Mouse (Mus musculus): Measurements from ENCODE around the gene Gnat1. TPM values are rescaled to one million over a fixed set of nuclear protein-coding genes. Genes with fewer than 3 reads are reported as not detected.

Gnat1 gene
- polyA plus RNA-seq, 1 experiment = 0.09 TPM

GRCm38 (mm10) chr9:107631861-107632260 lies 47.7 kb downstream of the Gnat1 start:
- Histone ChIP-seq H3K4me1 (ENCODE audit: control insufficient read depth, insufficient read depth, low read length) (peaks cover 8% of the 10 kb centered on the region; the same call in 1 of the 2 replicates), H3K4me3 (ENCODE audit: insufficient read depth, low read depth, low read length) (no peak overlapping the region)
- no peak for DNase-seq

DNA sequence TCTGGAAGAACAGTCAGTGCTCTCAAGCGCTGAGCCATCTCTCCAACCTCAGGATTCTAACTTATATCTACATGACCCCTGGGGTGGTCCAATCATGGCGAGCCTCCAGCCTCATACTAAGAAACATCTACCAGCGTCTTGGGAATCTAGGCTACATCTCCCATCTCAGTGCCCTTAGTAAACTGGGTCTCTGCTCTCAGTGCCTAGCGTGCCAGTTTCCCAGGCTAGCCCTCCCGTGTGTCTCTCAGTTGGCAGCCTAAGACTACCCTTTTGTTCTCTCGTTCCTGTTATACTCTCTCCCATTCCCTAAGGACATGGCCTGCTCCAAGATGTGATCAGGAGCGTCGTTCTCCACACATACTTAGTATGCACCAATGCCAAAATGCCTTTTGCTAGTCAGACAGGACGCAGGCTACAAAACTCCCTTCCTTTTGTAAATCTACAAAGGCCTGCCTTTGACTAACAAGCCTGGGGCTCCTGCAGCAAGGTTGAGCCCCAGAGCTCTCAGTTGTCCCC lies 48.1 kb downstream of the Gnat1 start:
- DNase-seq = no peak
- Histone ChIP-seq H3K36me3 (ENCODE audit: control insufficient read depth, insufficient read depth, low read length) (no peaks in the 10 kb centered on the region), H3K27me3 (replicated peaks; ENCODE audit: control insufficient read depth, insufficient read depth, low read length) (no peaks in the 10 kb centered on the region), H3K4me3 (ENCODE audit: insufficient read depth, low read depth, low read length) (no peak overlapping the region), H3K4me1 (ENCODE audit: control insufficient read depth, insufficient read depth, low read length) (peaks cover 8% of the 10 kb centered on the region; the same call in 1 of the 2 replicates), H3K27ac (ENCODE audit: insufficient read depth, low read depth, low read length) (no peak overlapping the region)
- TF ChIP-seq POLR2A (IDR thresholded peaks at IDR 0.05; ENCODE audit: low read depth, low read length) (no peak), CTCF (conservative IDR thresholded peaks at IDR 0.05; ENCODE audit: insufficient read depth, insufficient read length, low read depth, low read length) (no peak)
- 69% methylated on average over 9 of the region's 9 CpGs for WGBS

More at GRCm38 (mm10) chr9:107631861-107632260, 47.7 kb downstream of the Gnat1 start:
- 87% methylated on average over 8 of the region's 8 CpGs for WGBS
- Histone ChIP-seq H3K36me3 (ENCODE audit: control insufficient read depth, insufficient read depth, low read length) (no peaks in the 10 kb centered on the region), H3K27me3 (replicated peaks; ENCODE audit: control insufficient read depth, insufficient read depth, low read length) (no peaks in the 10 kb centered on the region), H3K27ac (ENCODE audit: insufficient read depth, low read depth, low read length) (no peak overlapping the region)
- TF ChIP-seq POLR2A (IDR thresholded peaks at IDR 0.05; ENCODE audit: low read depth, low read length) (no peak), CTCF (conservative IDR thresholded peaks at IDR 0.05; ENCODE audit: insufficient read depth, insufficient read length, low read depth, low read length) (no peak)

DNA sequence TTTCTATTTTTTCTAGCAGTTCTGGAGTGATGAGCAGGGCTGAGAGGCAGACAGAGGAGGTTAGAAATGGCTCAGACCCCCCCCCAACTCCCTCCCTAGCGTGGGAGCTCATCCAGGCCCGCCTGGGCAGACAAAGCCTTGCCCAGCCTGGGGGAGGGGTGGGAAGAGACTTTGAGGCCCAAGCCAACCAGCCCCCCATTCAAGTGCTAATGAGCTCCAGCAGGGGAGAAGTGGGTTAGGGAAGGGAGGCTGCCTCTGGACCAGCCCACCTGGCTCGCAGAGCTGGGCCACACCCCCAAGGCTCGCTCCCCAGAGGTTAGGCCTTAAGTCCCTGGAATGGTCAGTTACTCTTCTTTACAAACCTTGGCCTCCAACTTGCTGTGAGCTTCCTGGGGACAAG lies 48.9 kb downstream of the Gnat1 start:
- no peak for TF ChIP-seq CTCF (conservative IDR thresholded peaks at IDR 0.05; ENCODE audit: insufficient read depth, insufficient read length, low read depth, low read length)
- TF ChIP-seq POLR2A (IDR thresholded peaks at IDR 0.05; ENCODE audit: low read depth, low read length) = no peak
- no peak for DNase-seq
- Histone ChIP-seq H3K27ac (ENCODE audit: insufficient read depth, low read depth, low read length) (no peak overlapping the region), H3K36me3 (ENCODE audit: control insufficient read depth, insufficient read depth, low read length) (no peaks in the 10 kb centered on the region), H3K4me1 (ENCODE audit: control insufficient read depth, insufficient read depth, low read length) (peaks cover 6% of the 10 kb centered on the region; the same call in 1 of the 2 replicates), H3K4me3 (ENCODE audit: insufficient read depth, low read depth, low read length) (no peak overlapping the region), H3K27me3 (replicated peaks; ENCODE audit: control insufficient read depth, insufficient read depth, low read length) (no peaks in the 10 kb centered on the region)
- 27% methylated on average over 4 of the region's 4 CpGs for WGBS

- WGBS = 34% methylated on average over 14 of the region's 14 CpGs
- TF ChIP-seq CTCF (conservative IDR thresholded peaks at IDR 0.05; ENCODE audit: insufficient read depth, insufficient read length, low read depth, low read length) (no peak), POLR2A (IDR thresholded peaks at IDR 0.05; ENCODE audit: low read depth, low read length) (no peak)
Measured at GRCm38 (mm10) chr9:107629901-107630425, 49.5 kb downstream of the Gnat1 start.

GRCm38 (mm10) chr9:107629411-107629730 lies 50.1 kb downstream of the Gnat1 start:
- Histone ChIP-seq H3K27ac (ENCODE audit: insufficient read depth, low read depth, low read length) (peak overlapping the region; percentile 57), H3K27me3 (replicated peaks; ENCODE audit: control insufficient read depth, insufficient read depth, low read length) (no peaks in the 10 kb centered on the region), H3K4me1 (ENCODE audit: control insufficient read depth, insufficient read depth, low read length) (peaks cover 16% of the 10 kb centered on the region), H3K36me3 (ENCODE audit: control insufficient read depth, insufficient read depth, low read length) (no peaks in the 10 kb centered on the region), H3K4me3 (ENCODE audit: insufficient read depth, low read depth, low read length) (no peak overlapping the region)
- DNase-seq = no peak
- 30% methylated on average over 4 of the region's 4 CpGs for WGBS
- TF ChIP-seq CTCF (conservative IDR thresholded peaks at IDR 0.05; ENCODE audit: insufficient read depth, insufficient read length, low read depth, low read length) (no peak), POLR2A (IDR thresholded peaks at IDR 0.05; ENCODE audit: low read depth, low read length) (no peak)

More at GRCm38 (mm10) chr9:107629901-107630425, 49.5 kb downstream of the Gnat1 start:
- Histone ChIP-seq H3K27ac (ENCODE audit: insufficient read depth, low read depth, low read length) (0 out of 2 replicates have a peak overlapping the region, but pooled peaks have one; percentile 10), H3K4me3 (ENCODE audit: insufficient read depth, low read depth, low read length) (no peak overlapping the region), H3K36me3 (ENCODE audit: control insufficient read depth, insufficient read depth, low read length) (no peaks in the 10 kb centered on the region), H3K4me1 (ENCODE audit: control insufficient read depth, insufficient read depth, low read length) (peaks cover 12% of the 10 kb centered on the region; the same call in 1 of the 2 replicates), H3K27me3 (replicated peaks; ENCODE audit: control insufficient read depth, insufficient read depth, low read length) (no peaks in the 10 kb centered on the region)
- DNase-seq = no peak

DNA sequence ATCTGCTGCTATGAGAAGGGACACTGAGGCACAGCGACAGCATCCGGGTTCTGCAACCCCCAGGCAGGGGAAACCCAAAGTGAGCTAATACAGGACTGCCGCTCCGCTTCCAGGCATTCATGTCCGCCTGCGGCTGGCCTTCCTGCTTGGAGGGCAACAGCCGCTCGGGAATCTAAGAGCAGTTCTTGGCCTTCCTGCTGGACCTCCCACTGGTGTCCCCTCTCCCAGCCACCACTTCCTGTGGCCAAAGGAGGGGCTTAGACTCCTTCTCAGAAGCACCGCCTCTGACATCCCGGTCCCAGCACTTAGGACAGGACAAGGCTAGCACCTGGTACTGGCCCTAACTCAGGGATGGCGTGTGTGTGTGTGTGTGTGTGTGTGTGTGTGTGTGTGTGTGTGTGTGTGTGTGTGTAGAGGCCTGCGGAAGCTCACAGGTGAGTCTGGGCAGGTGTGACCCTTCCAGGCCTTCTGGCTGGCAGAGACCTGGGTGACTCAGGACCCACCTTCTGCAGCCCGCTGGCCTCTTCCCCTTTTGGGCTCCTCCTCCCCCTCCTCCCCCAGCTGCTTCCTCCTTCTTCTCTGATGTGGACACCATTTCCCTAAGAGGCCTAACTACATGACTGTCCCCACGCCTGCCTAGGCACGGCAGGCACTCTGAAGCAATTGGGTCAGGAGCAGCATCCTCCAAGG lies 50.6 kb downstream of the Gnat1 start:
- peak overlapping the region; percentile 71 for H3K27ac ChIP-seq (ENCODE audit: insufficient read depth, low read depth, low read length)
- DNase-seq = peak; percentile 83
- peak overlapping the region; percentile 26 for H3K4me3 ChIP-seq (ENCODE audit: insufficient read depth, low read depth, low read length)
- peaks cover 20% of the 10 kb centered on the region for H3K4me1 ChIP-seq (ENCODE audit: control insufficient read depth, insufficient read depth, low read length)
- 47% methylated on average over 15 of the region's 15 CpGs for WGBS
- H3K27me3 ChIP-seq (replicated peaks; ENCODE audit: control insufficient read depth, insufficient read depth, low read length) = no peaks in the 10 kb centered on the region
- H3K36me3 ChIP-seq (ENCODE audit: control insufficient read depth, insufficient read depth, low read length) = no peaks in the 10 kb centered on the region
- TF ChIP-seq POLR2A (IDR thresholded peaks at IDR 0.05; ENCODE audit: low read depth, low read length) = no peak
- no peak for TF ChIP-seq CTCF (conservative IDR thresholded peaks at IDR 0.05; ENCODE audit: insufficient read depth, insufficient read length, low read depth, low read length)
